Mouse (Mus musculus): ENCODE measurements around the gene Lcn2. TPM values are rescaled to one million over a fixed set of nuclear protein-coding genes. Genes with fewer than 3 reads are reported as not detected.

Gene Lcn2
- total RNA-seq (2014; rRNA removed) (2.1 and 10.0 TPM in 2 replicates), polyA plus RNA-seq (2012; rRNA removed) (29.3 and 45.5 TPM in 2 replicates)

- TF ChIP-seq POLR2A (IDR thresholded peaks at IDR 0.05; ENCODE audit: extremely low read depth, insufficient read depth, low read length) (no peak), CTCF (IDR thresholded peaks at IDR 0.05; ENCODE audit: low read depth, low read length) (no peak)
- Histone ChIP-seq H3K27ac (replicated peaks; ENCODE audit: insufficient read depth, low read depth, low read length) (no peak within 1 kb of the TSS; the same call in 1 of the 2 replicates), H3K36me3 (ENCODE audit: control insufficient read depth, insufficient read depth, low read length) (no peaks in the 10 kb centered on the region), H3K79me2 (ENCODE audit: control insufficient read depth, insufficient read depth, low read length) (no peaks in the 10 kb centered on the region), H3K9ac (ENCODE audit: low read depth, low read length) (no peak within 1 kb of the TSS), H3K4me1 (ENCODE audit: control insufficient read depth, insufficient read depth, low read length) (peaks cover 5% of the 10 kb centered on the region), H3K27me3 (ENCODE audit: control insufficient read depth, insufficient read depth, low read length) (no peaks in the 10 kb centered on the region), H3K4me3 (ENCODE audit: insufficient read depth, low read depth, low read length) (no peak within 1 kb of the TSS)
- peak; percentile 85 for DNase-seq (ENCODE audit: extremely low read depth, low read depth, low spot score)
- 13% methylated on average over 5 of the region's 5 CpGs for WGBS
Measured at GRCm38 (mm10) chr2:32387706-32388490, at the start of gene Lcn2. Lcn2 (minus strand) TSS chr2:32388252.

GRCm38 (mm10) chr2:32437612-32438166 is 49.6 kb upstream of the Lcn2 start:
- no peak overlapping the region; the same call in 1 of the 2 replicates for H3K27ac ChIP-seq (replicated peaks; ENCODE audit: insufficient read depth, low read depth, low read length)
- H3K27me3 ChIP-seq (ENCODE audit: control insufficient read depth, insufficient read depth, low read length), result no peaks in the 10 kb centered on the region
- DNase-seq (ENCODE audit: extremely low read depth, low read depth, low spot score), result no peak
- H3K4me1 ChIP-seq (ENCODE audit: control insufficient read depth, insufficient read depth, low read length), result peaks cover 29% of the 10 kb centered on the region
- 73% methylated on average over 2 of the region's 2 CpGs for WGBS
- H3K36me3 ChIP-seq (ENCODE audit: control insufficient read depth, insufficient read depth, low read length), result no peaks in the 10 kb centered on the region
- H3K4me3 ChIP-seq (ENCODE audit: insufficient read depth, low read depth, low read length), result no peak overlapping the region
- peaks cover 33% of the 10 kb centered on the region; the same call in 1 of the 2 replicates for H3K79me2 ChIP-seq (ENCODE audit: control insufficient read depth, insufficient read depth, low read length)
- no peak overlapping the region for H3K9ac ChIP-seq (ENCODE audit: low read depth, low read length)
- TF ChIP-seq POLR2A (IDR thresholded peaks at IDR 0.05; ENCODE audit: extremely low read depth, insufficient read depth, low read length) (no peak), CTCF (IDR thresholded peaks at IDR 0.05; ENCODE audit: low read depth, low read length) (no peak)

GRCm38 (mm10) chr2:32436686-32437372 is 48.8 kb upstream of the Lcn2 start:
- H3K4me3 ChIP-seq (ENCODE audit: insufficient read depth, low read depth, low read length), result no peak overlapping the region
- no peak overlapping the region for H3K9ac ChIP-seq (ENCODE audit: low read depth, low read length)
- no peaks in the 10 kb centered on the region for H3K27me3 ChIP-seq (ENCODE audit: control insufficient read depth, insufficient read depth, low read length)
- H3K27ac ChIP-seq (replicated peaks; ENCODE audit: insufficient read depth, low read depth, low read length), result peak overlapping the region; percentile 33
- no peaks in the 10 kb centered on the region for H3K36me3 ChIP-seq (ENCODE audit: control insufficient read depth, insufficient read depth, low read length)
- WGBS, result 20% methylated on average over 3 of the region's 3 CpGs
- TF ChIP-seq CTCF (IDR thresholded peaks at IDR 0.05; ENCODE audit: low read depth, low read length) (no peak), POLR2A (IDR thresholded peaks at IDR 0.05; ENCODE audit: extremely low read depth, insufficient read depth, low read length) (no peak)
- H3K79me2 ChIP-seq (ENCODE audit: control insufficient read depth, insufficient read depth, low read length), result peaks cover 31% of the 10 kb centered on the region; the same call in 1 of the 2 replicates
- peak; percentile 57 for DNase-seq (ENCODE audit: extremely low read depth, low read depth, low spot score)
- peaks cover 28% of the 10 kb centered on the region for H3K4me1 ChIP-seq (ENCODE audit: control insufficient read depth, insufficient read depth, low read length)

- 72% methylated on average over 18 of the region's 18 CpGs for WGBS
- H3K27me3 ChIP-seq (ENCODE audit: control insufficient read depth, insufficient read depth, low read length), result no peaks in the 10 kb centered on the region
- no peak overlapping the region for H3K9ac ChIP-seq (ENCODE audit: low read depth, low read length)
- no peak overlapping the region for H3K27ac ChIP-seq (replicated peaks; ENCODE audit: insufficient read depth, low read depth, low read length)
- TF ChIP-seq CTCF (IDR thresholded peaks at IDR 0.05; ENCODE audit: low read depth, low read length) (no peak), POLR2A (IDR thresholded peaks at IDR 0.05; ENCODE audit: extremely low read depth, insufficient read depth, low read length) (no peak)
- DNase-seq (ENCODE audit: extremely low read depth, low read depth, low spot score), result no peak
- H3K4me1 ChIP-seq (ENCODE audit: control insufficient read depth, insufficient read depth, low read length), result peaks cover 4% of the 10 kb centered on the region; the same call in 1 of the 2 replicates
- H3K36me3 ChIP-seq (ENCODE audit: control insufficient read depth, insufficient read depth, low read length), result no peaks in the 10 kb centered on the region
- no peak overlapping the region for H3K4me3 ChIP-seq (ENCODE audit: insufficient read depth, low read depth, low read length)
- peaks cover 28% of the 10 kb centered on the region; the same call in 1 of the 2 replicates for H3K79me2 ChIP-seq (ENCODE audit: control insufficient read depth, insufficient read depth, low read length)
Measured at GRCm38 (mm10) chr2:32430701-32431676, 42.9 kb upstream of the Lcn2 start.

Data from liver, adult 2 months (tissue).